Mouse (Mus musculus) stomach, embryonic 16.5 days (tissue): ENCODE data around the gene Elavl3. TPM values are rescaled to one million over a fixed set of nuclear protein-coding genes. Genes with fewer than 3 reads are reported as not detected.

Experiments
- polyA plus RNA-seq: library from polyadenylated mRNA; unstranded; fragments of >200 nt; fragmentation: Nextera tagmentation; extraction: Ambion mirVana; gene quantifications from 2 replicates; pipeline ENCODE4 v1.2.1, GENCODE M21; 2015

The Elavl3 gene
- polyA plus RNA-seq, 1 experiment from 2014 or later, result 2.1 TPM

Other genes starting within 250 kb of the Elavl3 start
- gene Angptl8, start 216.5 kb downstream of the Elavl3 start, polyA plus RNA-seq, result 6.4 TPM in 2 replicates
- 39.4 and 41.6 TPM in 2 replicates for gene Dock6, start 199.4 kb downstream of the Elavl3 start, polyA plus RNA-seq
- 106 and 130 TPM in 2 replicates for gene Rab3d, start 133.8 kb downstream of the Elavl3 start, polyA plus RNA-seq
- 3.4 and 4.6 TPM in 2 replicates for gene Ccdc159, start 124.6 kb downstream of the Elavl3 start, polyA plus RNA-seq
- 74.5 and 81.2 TPM in 2 replicates for gene Tmem205, start 124.5 kb downstream of the Elavl3 start, polyA plus RNA-seq
- 6.9 and 7.1 TPM in 2 replicates for gene Plppr2, start 115.0 kb downstream of the Elavl3 start, polyA plus RNA-seq
- 5.6 and 6.0 TPM in 2 replicates for gene Swsap1, start 96.3 kb downstream of the Elavl3 start, polyA plus RNA-seq
- gene Epor, start 88.5 kb downstream of the Elavl3 start, polyA plus RNA-seq, result 10.4 and 11.8 TPM in 2 replicates
- 6.1 and 6.2 TPM in 2 replicates for gene Rgl3, start 62.6 kb downstream of the Elavl3 start, polyA plus RNA-seq
- 0.53 and 0.59 TPM in 2 replicates for gene Ccdc151, start 49.4 kb downstream of the Elavl3 start, polyA plus RNA-seq
- gene Prkcsh, start 49.2 kb downstream of the Elavl3 start, polyA plus RNA-seq, result 102 TPM in 2 replicates
- not detected in 2 replicates for gene Gm49318, start 19.2 kb upstream of the Elavl3 start, polyA plus RNA-seq
- 11.2 and 11.7 TPM in 2 replicates for gene Zfp653, start 19.4 kb upstream of the Elavl3 start, polyA plus RNA-seq
- gene Ecsit, start 33.4 kb upstream of the Elavl3 start, polyA plus RNA-seq, result 43.5 and 43.9 TPM in 2 replicates
- gene Cnn1, start 47.2 kb upstream of the Elavl3 start, polyA plus RNA-seq, result 505 and 582 TPM in 2 replicates
- gene Elof1, start 65.1 kb upstream of the Elavl3 start, polyA plus RNA-seq, result 152 and 158 TPM in 2 replicates
- gene Acp5, start 83.7 kb upstream of the Elavl3 start, polyA plus RNA-seq, result 42.2 and 45.3 TPM in 2 replicates
- gene Pigyl, start 104.8 kb upstream of the Elavl3 start, polyA plus RNA-seq, result 90.4 and 93.4 TPM in 2 replicates
- gene Zfp872, start 136.1 kb upstream of the Elavl3 start, polyA plus RNA-seq, result 1.0 and 1.9 TPM in 2 replicates
- 27.5 and 29.7 TPM in 2 replicates for gene Zfp809, start 173.7 kb upstream of the Elavl3 start, polyA plus RNA-seq
- 2.7 and 3.3 TPM in 2 replicates for gene Zfp599, start 207.9 kb upstream of the Elavl3 start, polyA plus RNA-seq